Mouse (Mus musculus): ENCODE data around the gene Gm17545.
"Not testable (repeated sequence)": the region's sequence is repeated elsewhere in the genome, so short reads cannot be mapped to it uniquely, and the experiment has no call there.

- TF ChIP-seq CTCF (IDR thresholded peaks at IDR 0.05; ENCODE audit: low read depth, low read length); TAL1 (conservative IDR thresholded peaks at IDR 0.05; ENCODE audit: low read depth, low read length); GATA1 (IDR thresholded peaks at IDR 0.05; ENCODE audit: borderline replicate concordance, low read length); GATA2 (IDR thresholded peaks at IDR 0.05; ENCODE audit: borderline replicate concordance, low read depth, low read length): not testable (repeated sequence)
Observed at GRCm38 (mm10) chr9:22407633-22408032, 46.5 kb upstream of the Gm17545 start.

All from G1E (cell line).